Mouse (Mus musculus) embryo, embryonic 10 days (tissue): ENCODE data around the gene Syne2.

Experiments used
- DNase-seq: peaks from one replicate; pipeline ENCODE4 v3.0.0-alpha.2; 2015; ENCODE audit warnings: low spot score

The Syne2 gene

DNA sequence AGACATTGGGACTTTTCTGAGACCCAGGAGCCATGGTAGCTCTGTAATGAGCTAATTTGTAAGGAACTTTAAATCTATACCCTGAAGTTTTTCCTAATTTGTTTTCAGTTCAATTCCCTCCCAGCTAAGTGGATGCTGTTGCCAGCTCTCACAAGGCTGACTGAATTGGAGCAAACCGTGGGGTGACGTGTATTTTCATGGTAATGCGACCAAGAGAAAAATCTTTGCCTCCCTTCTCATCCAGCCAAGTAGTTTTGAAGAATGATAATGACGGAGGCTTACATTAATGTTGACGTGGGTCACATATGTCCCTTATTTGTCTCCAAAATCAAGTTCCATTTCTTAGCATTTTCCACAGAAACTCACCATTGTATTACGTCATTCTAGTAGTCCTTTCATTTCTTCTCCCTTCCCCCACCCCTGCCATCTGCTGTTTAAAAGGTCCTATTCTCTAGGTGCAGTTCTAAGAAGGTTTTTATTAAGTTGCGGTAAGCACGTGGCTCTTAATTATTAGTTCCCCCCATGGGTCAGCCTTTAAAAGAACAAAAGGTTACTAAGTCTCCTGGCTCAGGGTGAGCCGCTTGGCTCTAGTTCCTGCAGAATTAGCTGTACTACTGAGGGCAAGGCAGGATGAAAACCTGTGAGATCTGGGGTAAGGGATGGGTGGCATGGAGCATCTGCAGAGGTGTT lies 55.8 kb downstream of the Syne2 start:
- peak; percentile 35 for DNase-seq

DNA sequence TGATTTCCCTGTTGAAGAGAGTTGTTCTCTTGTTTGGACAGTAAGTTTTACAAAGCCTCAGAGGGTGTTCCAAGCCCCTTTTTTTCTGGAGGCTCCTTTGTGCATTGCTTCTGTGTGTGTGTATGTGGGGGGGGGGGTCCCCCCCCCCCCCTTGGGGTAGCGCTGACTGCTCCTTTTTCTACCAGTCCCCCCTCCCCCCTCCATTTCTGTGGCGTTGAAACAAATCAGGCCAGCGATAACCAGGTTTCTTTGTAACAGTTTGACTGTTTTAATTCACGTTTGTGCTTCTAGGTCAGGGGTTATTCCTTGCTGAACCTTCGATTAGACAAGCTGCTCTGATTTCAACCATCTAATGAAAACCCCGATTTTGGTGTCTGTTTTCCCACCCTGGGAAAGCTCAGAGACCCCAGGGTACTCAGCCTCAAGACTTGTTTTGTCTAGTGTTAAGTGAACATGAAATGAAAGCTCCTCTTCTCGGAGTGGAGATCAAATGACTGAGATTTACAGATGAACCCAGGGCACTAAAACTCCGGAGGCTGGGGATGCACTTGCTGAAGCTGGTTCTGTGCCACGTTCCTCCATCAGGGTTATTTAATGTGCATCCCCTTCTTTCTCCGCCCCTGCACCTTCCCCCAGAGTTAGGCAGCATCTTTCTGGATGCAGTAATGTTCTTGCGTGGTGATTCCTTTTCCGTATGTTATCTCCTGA lies 56.5 kb downstream of the Syne2 start:
- DNase-seq: peak; percentile 34

DNA sequence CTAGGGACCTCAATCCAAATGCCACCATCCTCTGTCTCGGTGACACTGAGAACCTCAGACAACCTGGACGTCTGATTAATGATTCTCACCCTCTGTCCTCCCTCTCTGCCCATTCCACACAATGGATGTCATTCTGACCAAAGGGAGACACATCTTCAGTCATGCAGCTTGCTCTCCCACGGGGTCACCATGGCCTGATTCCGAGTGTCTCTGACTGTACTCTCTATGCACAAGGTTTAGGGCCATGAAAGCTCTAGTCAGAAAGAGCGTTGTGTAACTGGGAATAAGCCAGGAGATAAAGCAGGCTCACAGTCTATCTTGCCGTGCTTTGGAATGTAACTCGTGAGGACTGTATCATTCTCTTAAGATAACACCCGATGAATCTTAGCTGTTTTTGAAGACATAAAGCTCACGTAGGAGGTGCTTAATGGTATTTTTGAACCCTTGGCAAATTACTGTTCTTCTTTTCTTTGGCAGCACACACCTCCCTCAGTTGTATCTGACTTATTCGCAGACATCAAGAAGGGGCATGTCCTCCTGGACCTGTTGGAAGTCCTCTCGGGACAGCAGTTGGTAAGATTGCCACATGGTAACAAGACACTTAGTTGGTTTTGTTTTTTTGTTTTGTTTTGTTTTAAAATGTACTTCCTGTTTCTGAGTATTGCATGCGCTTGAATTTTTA lies 61.8 kb downstream of the Syne2 start:
- no peak for DNase-seq

DNA sequence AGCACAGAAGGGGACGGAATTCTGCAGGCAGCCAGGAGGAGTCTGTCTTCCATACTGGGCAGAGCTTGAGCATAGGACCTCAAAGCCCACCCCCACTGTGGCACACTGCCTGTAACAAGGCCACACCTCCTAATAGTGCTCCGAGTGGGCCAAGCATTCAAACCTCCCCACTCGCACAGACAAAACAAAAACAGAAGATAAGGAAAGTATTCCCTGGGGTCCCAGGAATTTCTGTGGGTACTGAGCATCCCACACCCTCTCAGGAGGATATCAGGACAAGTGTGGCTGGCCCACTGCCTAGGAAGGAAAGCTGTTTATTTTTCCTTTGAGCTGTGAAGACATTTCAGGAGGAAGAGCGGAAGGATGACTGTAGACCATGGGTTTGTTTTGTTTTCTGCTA lies 63.6 kb downstream of the Syne2 start:
- DNase-seq: no peak

DNA sequence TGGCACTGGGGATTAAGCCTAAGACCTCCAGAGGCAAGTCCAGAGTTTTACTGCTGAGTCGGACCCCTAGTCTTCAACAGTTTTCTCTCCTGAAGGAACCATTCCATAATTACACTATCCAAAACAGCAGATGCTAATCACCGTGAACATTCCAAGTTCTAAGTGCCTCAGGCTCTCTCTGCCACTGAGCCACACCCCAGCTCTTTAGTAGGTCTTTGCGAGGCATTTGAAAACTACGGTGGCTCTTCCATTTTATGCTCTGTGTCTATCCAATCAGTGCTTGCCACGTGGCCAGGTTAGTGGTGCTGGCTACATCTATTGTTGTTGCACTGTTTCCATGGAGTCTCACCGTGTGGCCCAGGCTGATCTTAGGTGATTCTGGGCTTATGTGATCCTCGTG lies 68.2 kb downstream of the Syne2 start:
- no peak for DNase-seq

DNA sequence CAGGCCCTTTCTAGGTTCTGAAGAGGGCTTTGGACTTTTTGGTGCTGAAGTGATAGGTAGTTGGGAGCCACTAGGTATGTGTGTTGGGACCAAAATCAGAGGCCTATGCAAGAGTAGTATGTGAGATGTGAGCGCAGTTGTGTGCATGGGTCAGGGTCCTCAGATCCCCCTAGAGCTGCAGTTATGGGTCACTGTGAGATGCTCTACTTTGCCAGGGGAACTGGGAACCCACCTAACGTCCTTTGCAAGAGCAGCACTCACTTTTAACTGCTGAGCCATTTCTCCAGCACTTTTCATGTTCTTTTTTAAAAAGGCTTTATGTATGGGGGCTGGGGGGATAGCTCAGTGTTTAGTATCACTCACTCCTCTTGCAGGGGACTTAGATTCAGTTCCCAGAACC lies 69.0 kb downstream of the Syne2 start:
- DNase-seq: no peak

DNA sequence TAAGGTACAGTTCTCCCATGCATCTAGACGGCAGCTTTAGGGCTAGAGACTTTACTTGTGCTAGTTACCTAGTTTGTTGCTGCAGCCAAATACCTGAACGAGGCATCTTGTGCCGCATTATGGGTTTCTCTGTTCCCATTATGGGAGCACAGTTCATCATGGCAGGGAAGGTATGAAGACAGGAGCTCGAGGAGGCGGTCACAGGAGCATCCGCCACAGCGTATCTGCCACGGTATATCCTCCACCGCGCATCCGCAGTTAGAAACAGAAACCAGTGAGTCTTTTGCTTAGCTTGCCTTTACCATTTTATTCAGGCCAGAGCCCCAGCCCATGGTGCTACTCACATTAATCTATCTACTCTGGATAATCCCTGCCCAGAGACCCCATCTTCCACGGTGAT lies 70.8 kb downstream of the Syne2 start:
- DNase-seq: no peak

DNA sequence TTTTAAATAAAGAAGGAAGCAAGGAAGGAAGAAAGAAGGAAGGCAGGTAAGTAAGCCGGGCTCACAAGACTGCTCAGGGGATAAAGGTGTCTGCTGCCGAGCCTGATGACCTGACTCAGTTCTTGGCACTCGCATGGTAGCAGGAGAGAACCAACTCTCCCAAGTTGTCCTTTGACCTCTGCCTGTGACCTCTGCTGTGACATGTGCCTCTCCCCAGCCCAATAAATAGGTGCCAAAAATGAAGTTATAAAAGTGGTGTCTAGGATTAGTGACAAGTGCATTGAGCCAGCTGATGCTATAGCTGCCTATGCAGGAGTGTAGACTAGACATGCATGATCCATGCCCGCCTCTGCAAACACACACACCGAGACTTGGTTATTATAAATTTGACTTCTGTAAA lies 73.3 kb downstream of the Syne2 start:
- no peak for DNase-seq

DNA sequence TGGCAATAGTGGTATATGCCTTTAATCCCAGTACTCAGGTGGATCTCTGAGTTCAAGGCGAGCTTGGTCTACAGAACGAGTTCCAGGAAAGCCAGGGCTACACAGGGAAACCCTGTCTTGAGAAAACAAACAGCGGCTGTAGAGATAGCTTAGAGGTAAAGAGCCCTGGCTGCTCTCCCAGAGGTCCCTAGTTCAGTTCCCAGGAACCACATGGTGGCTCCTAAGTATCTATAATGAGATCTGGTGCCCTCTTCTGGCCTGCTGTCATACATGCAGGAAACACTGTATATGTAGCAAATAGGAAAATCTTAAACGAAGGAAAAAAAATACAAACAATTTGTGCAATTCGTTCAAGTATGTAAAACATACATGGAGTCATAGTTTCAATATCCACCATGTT lies 75.5 kb downstream of the Syne2 start:
- DNase-seq: peak; percentile 47

DNA sequence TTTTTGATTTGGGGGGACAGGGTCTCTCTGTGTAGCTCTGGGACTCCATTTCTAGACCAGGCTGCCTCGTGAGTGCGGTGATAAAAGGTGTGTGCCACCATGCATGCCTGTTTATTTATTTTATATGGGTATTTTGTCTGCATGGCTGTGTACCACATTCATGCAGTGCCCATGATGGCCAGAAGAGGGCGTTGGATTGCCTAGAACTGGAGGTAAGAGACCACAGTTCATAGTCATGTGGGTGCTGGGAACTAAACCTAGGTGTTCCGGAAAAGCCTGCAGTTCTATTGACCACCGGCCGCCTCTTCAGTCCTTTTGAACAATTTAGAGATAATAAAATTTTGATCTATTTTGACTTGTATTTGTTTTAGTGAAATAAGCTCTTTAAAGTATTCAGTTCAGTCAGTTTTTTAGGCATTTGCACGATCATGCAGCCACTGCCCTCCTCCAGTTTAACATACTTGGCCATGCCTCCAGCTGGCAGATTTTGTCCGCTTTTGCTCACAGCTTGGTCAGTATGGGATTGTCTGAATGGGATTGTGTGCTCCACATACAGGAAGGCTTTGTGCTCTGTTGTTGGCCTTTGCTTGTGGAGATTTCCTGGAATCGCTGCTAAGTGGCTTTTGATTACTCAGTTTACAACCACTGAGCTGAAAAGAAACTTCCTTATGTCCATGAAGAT lies 76.5 kb downstream of the Syne2 start:
- peak; percentile 22 for DNase-seq

DNA sequence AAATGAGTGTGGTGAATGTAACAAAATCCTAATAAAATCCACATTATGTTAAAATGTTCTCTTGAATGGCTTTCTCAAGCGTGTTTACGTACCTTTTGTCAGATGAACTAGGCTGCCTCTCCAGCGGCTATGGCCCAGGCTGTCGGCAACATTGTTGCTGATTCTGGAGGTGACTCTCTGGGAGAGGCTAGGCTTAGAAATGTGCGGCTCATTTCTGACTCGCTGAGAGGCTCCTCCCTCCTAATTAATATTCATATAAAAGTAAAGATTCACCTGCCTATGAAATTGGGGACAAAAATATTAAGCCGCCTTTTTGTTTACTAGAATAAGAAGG lies 77.0 kb downstream of the Syne2 start:
- no peak for DNase-seq

DNA sequence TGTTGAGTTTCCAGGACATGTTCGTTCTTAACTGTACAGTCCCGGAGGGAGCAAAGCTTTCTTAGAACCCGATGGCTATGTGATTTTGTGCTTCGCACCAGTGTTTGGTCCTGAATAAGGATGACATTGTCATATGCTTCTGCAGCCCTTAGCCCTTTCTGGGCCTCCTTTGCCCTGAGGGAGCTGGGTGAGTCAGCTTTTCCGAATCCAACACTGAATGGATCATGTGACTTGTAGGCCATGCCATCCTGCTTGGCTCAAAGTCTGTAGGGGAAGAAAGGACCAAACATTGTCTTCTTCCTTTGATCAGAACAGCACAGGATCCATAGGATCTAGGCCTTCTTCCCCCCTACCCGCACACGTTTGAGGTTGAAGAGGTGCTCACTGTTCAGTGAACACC lies 79.9 kb downstream of the Syne2 start:
- no peak for DNase-seq

DNA sequence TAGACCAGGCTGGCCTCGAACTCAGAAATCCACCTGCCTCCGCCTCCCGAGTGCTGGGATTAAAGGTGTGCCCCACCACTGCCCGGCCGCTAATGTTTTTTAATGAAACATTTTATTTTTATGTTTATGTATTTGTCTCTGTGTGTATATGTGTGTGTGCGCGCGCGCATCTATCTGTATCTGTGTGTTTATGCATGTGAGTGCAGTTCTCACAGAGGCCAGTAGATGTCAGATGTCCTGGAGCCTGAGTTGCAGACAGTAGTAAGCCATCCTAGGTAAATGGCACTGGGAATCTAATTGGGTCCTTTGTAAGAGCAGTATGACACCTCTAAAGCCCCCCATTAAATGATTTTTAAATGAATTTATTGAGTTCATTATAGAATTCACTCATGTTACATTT lies 83.8 kb downstream of the Syne2 start:
- no peak for DNase-seq

DNA sequence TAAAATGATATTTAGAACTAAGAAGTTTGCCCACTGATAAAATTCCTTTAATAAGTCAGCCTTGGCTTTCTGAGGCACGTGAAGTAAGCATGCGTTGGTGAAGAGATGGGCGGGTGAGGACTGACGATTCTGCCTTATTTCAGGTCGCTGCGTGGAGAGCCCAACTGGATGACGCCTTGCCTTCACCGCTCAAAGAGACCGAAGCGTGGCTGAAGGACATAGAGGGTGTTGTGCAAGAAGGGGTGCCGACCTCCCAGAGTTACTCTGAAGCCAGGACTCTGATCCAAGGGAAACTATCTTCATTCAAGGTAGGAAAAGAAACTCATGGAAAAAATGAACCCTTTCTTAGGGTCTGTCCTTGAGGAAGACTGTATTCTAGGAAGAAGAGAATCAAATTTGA lies 86.1 kb downstream of the Syne2 start:
- DNase-seq: no peak

DNA sequence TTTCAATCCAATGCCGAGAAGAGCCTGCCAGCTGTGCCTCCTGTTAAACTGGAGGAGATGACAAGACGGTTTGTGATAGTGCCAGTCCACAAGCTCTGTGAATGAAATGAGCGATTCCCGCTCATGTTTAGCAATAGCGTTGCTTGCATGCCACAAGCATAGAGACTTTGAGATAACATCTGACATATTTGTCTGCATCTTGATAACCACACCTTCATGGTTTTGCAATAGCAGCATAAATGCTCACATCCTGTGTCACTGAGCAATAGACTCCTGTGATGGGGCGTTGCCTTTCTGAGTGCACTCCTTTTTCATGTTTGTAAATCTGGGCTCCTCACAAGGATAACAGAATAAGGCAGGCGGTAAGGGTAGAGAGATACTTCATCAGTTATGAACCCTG lies 87.4 kb downstream of the Syne2 start:
- no peak for DNase-seq

DNA sequence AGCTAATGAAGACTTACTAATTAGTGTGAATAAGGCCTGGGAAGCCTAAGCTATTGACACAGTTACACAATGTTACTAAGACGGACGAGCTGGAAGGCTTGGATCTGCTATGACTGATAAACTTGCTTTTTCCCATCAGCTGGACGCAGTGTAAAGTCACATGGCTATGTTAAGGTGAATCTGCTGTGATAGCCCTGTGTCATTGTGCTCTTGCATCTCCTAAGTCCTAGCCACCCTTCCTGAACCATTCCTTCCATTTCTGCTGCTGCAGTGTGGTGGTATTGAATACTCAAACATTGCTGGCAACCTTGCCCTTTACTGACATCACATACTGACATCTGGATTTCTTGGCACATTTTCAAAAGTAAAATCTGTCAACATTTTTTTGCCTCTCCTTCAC lies 90.5 kb downstream of the Syne2 start:
- no peak for DNase-seq

DNA sequence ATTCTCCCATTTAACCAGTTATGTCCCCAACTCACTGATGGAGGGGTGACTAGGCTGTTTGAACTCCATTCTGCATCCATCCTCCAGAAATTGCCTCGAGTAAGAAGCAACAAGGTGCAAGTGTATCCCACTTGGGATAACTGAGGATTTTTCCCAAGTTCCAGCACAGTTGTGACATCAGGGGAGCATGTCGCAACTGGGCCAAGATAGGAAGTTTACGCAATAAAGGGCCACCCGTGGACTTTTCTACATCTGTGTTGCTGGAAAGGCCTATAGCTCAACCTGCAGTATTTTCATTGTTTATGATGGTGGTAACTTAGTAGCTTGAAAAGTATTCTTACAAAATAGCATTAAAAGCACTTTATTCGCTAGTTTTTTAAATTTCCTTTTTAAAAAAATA lies 97.8 kb downstream of the Syne2 start:
- DNase-seq: no peak

DNA sequence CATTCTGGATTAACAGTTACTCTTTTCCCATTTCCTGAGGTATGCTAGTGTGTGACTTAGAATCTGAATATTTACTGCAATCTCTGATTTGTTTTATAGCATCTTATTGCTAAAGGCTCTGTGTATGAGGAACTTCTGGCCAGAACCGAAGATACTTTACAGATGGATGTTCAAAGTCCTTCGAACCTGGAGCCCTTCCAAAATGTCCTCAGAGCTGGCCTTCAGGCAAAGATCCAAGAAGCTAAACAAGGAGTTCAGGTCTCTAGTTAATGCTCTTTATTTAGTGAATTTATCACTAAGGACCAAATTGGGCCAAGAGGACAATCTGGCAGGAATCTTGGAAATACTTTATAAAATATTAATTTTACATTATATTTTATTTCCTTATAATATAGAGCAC lies 100.5 kb downstream of the Syne2 start:
- no peak for DNase-seq

DNA sequence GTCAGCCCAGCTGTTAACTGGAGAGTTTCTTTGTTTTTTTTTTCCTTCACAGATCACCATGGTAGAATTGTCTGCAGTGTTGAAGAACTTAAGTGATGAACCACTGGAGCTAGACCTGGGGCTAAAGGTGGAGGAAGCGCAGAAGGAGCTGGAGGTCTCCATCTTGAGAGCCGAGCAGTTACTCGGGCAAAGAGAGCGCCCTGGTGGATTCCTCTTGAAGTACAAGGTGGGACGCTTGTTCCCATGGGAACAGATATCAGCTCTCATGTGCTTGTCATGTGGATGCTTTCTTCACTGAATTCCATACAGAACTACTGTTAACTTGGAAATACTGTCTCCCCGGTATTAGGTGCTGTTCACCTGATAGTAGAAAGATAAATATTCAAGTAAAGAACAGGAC lies 101.0 kb downstream of the Syne2 start:
- DNase-seq: peak; percentile 39

DNA sequence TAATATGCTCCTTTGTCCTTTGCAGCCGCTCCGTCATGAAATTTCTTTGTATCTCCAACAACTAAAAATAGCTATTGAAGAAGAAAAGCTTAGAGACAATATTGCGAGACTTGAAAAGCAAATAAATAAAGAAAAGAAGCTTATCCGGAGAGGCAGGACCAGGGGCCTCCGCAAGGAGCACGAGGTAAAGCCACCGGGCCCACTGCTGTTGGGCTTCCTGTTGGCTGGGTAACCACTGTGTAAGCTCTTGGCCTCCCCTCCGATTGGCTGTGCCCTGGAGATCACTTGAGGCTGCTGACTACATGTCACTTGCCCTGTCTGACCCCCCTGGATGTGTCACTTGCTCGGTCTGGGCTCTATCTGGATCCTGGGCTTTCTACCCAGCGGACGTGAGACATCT lies 105.0 kb downstream of the Syne2 start:
- peak; percentile 53 for DNase-seq

DNA sequence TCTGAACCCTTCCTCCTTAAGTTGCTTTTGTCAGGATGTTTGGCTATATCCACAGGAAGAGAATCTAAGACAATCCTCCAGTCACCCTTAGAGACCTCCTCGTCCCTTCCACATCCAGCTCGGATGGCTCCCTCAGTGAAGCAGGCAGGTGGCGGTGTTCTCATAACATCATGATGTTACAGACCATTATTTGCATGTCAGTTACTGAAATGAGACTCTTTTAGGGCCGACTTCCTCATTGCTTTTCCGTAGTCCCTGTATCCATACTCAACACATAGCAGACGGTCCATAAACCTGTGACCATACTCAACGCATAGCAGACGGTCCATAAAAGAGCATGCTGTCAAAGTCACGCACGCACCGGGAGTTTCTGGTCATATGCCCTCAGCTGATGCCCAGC lies 106.9 kb downstream of the Syne2 start:
- DNase-seq: no peak

DNA sequence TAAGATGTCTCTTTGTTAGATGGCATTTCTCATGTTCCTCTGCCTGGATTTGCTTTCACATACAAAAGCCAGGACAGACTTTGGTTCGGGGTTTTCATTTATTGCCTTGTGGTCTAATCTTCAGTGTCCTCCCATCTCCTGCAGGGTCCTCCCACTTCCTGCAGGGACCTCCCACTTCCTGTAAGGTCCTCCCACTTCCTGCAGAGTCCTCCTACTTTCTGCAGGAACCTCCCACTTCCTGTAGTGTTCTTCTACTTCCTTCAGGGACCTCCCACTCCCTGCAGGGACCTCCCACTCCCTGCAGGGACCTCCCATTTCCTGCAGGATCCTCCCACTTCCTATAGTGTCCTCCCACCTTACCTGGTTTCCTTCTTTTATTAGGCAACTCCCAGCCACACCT lies 109.7 kb downstream of the Syne2 start:
- DNase-seq: no peak

DNA sequence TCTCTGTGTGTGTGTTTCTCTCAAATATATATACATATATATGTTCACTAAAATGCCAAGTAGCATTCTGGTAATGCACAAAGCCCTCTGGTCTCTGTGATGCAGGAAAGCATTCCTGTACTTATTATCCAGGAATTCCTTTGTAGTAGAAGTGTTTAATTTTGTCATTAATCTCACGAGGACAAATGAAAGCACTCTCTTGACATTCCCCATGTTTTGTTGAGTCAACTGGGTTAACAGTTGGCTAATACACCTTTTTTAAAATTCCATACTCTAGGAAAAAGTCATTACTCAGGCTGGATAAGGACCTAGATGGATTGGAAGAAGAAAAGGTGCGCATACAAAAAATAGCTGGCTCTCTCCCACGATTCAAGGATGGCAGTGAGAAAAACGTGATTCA lies 115.6 kb downstream of the Syne2 start:
- no peak for DNase-seq
